10 mouse cellular contexts compared by ENCODE assay signal in the genomic region with DNA sequence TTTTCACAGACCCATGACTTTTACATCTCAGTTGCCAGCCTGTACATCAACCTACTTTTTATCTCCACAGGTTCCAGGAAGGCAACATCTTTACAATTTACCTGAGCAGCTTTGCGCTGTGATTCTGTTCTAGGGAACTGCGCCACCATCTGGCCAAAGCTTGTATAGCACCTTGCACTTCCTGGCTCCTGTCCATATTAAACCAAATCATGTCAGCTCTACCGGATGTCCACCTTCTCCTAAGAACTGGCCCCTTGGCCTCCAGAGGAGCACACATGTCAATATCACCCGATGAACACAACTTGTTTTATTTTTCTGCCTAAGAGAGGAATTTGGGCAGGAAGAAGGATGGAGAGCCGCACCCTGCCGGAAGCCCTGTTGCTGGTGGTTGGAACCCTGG. TPM values are rescaled to one million over a fixed set of nuclear protein-coding genes. Genes with fewer than 3 reads are reported as not detected.
DNase-seq lines count a peak whose midpoint lies in the region; ATAC-seq lines count a peak whose summit lies in the region.
"Had no signal": no experiment of that assay in that cellular context is flagged by ENCODE, and none has a peak within 500 bp of the region (broad histone marks: within the 10 kb centered on the region; RNA-seq: fewer than 3 reads in every experiment).

No protein-coding gene starts in this region.

- H3K4me1 ChIP-seq in liver, embryonic 12.5 days, result no peaks in the 10 kb centered on the region
- H3K4me1 ChIP-seq in embryonic facial prominence, embryonic 10.5 days, result peaks cover 11% of the 10 kb centered on the region
- peaks cover 8% of the 10 kb centered on the region; the same call in 1 of the 2 replicates for H3K4me1 ChIP-seq in limb, embryonic 10.5 days

- H3K4me3 ChIP-seq in liver, embryonic 12.5 days, result no peak overlapping the region
- no peak overlapping the region for H3K4me3 ChIP-seq in embryonic facial prominence, embryonic 10.5 days
- H3K4me3 ChIP-seq in limb, embryonic 10.5 days, result no peak overlapping the region
- H3K4me3 ChIP-seq: heart, embryonic 13.5 days had no signal

- no peaks in the 10 kb centered on the region for H3K9me3 ChIP-seq in liver, embryonic 12.5 days (replicated peaks)
- no peaks in the 10 kb centered on the region for H3K9me3 ChIP-seq in embryonic facial prominence, embryonic 10.5 days
- H3K9me3 ChIP-seq in limb, embryonic 10.5 days (replicated peaks), result no peaks in the 10 kb centered on the region
- H3K9me3 ChIP-seq: heart, embryonic 13.5 days had no signal

- H3K4me2 ChIP-seq in liver, embryonic 12.5 days, result no peak overlapping the region
- H3K4me2 ChIP-seq: heart, embryonic 13.5 days had no signal

- no peak overlapping the region for H3K9ac ChIP-seq in liver, embryonic 12.5 days
- H3K9ac ChIP-seq: heart, embryonic 13.5 days had no signal

- no peak for ATAC-seq in cerebellum, adult (ENCODE audit: insufficient number of reproducible peaks, low FRiP score, low TSS enrichment)
- no peak for ATAC-seq in liver, embryonic 12.5 days

- 44% methylated on average over 6 of the region's 6 CpGs for WGBS in liver, embryonic 12.5 days (ENCODE audit: insufficient replicate concordance)
- WGBS in embryonic facial prominence, embryonic 10.5 days, result 38% methylated on average over 6 of the region's 6 CpGs
- WGBS in limb, embryonic 10.5 days, result 35% methylated on average over 6 of the region's 6 CpGs

- H3K36me3 ChIP-seq in liver, embryonic 12.5 days, result peaks cover 6% of the 10 kb centered on the region; the same call in 1 of the 2 replicates
- peaks cover 10% of the 10 kb centered on the region; the same call in 1 of the 2 replicates for H3K36me3 ChIP-seq in embryonic facial prominence, embryonic 10.5 days (replicated peaks)
- peaks cover 22% of the 10 kb centered on the region for H3K36me3 ChIP-seq in limb, embryonic 10.5 days

- H3K27ac ChIP-seq in liver, embryonic 12.5 days, result no peak overlapping the region
- H3K27ac ChIP-seq in embryonic facial prominence, embryonic 10.5 days (replicated peaks), result no peak overlapping the region
- H3K27ac ChIP-seq in limb, embryonic 10.5 days, result no peak overlapping the region
- H3K27ac ChIP-seq: heart, embryonic 13.5 days; macrophage had no signal

- DNase-seq in cerebellum, adult 11 months, result peak; percentile 78
- peak; percentile 65 for DNase-seq in liver
- peak; percentile 77 for DNase-seq in adrenal gland, postnatal 14 days
- peak; percentile 72 for DNase-seq in embryonic facial prominence, embryonic 10.5 days (ENCODE audit: low spot score)
- DNase-seq in limb, embryonic 10.5 days (ENCODE audit: low spot score), result peak; percentile 78
- DNase-seq in skeletal muscle tissue, adult 2 months (ENCODE audit: low read depth, low spot score), result peak; percentile 52

- peaks cover 10% of the 10 kb centered on the region for H3K27me3 ChIP-seq in liver, embryonic 12.5 days (replicated peaks)
- H3K27me3 ChIP-seq in embryonic facial prominence, embryonic 10.5 days (replicated peaks; ENCODE audit: low read depth, poor library complexity, severe bottlenecking), result peaks cover 25% of the 10 kb centered on the region
- peaks cover 16% of the 10 kb centered on the region for H3K27me3 ChIP-seq in limb, embryonic 10.5 days (ENCODE audit: low read depth, poor library complexity, severe bottlenecking)
- H3K27me3 ChIP-seq: heart, embryonic 13.5 days had no signal

RNA-seq across cellular contexts. Expression of gene Man2a2, which starts 6.3 kb away (rescaled TPM):
- 5.8 and 6.5 TPM in 2 replicates for polyA plus RNA-seq in liver, embryonic 12.5 days (2016; fragmentation: Nextera tagmentation; extraction: Ambion mirVana)
- total RNA-seq in adrenal gland, postnatal 14 days (2021), result 61.4 and 82.8 TPM in 2 replicates
- polyA plus RNA-seq in embryonic facial prominence, embryonic 10.5 days (2016; fragmentation: Nextera tagmentation; extraction: Ambion mirVana), result 20.2 and 21.0 TPM in 2 replicates
- 19.7 and 23.1 TPM in 2 replicates for polyA plus RNA-seq in limb, embryonic 10.5 days (2016; fragmentation: Nextera tagmentation; extraction: Ambion mirVana)

RNA-seq across cellular contexts. Expression of gene Fes, which starts 10.3 kb away (rescaled TPM):
- 10.3 and 11.4 TPM in 2 replicates for polyA plus RNA-seq in liver, embryonic 12.5 days (2016; fragmentation: Nextera tagmentation; extraction: Ambion mirVana)
- 12.8 and 13.0 TPM in 2 replicates for total RNA-seq in adrenal gland, postnatal 14 days (2021)
- polyA plus RNA-seq in embryonic facial prominence, embryonic 10.5 days (2016; fragmentation: Nextera tagmentation; extraction: Ambion mirVana), result 8.2 and 8.4 TPM in 2 replicates
- 7.6 and 13.2 TPM in 2 replicates for polyA plus RNA-seq in limb, embryonic 10.5 days (2016; fragmentation: Nextera tagmentation; extraction: Ambion mirVana)

RNA-seq across cellular contexts. Expression of gene Furin, which starts 27.8 kb away (rescaled TPM):
- polyA plus RNA-seq in liver, embryonic 12.5 days (2016; fragmentation: Nextera tagmentation; extraction: Ambion mirVana), result 5.6 and 5.9 TPM in 2 replicates
- total RNA-seq in adrenal gland, postnatal 14 days (2021), result 138 and 140 TPM in 2 replicates
- polyA plus RNA-seq in embryonic facial prominence, embryonic 10.5 days (2016; fragmentation: Nextera tagmentation; extraction: Ambion mirVana), result 6.0 and 6.3 TPM in 2 replicates
- polyA plus RNA-seq in limb, embryonic 10.5 days (2016; fragmentation: Nextera tagmentation; extraction: Ambion mirVana), result 8.8 and 9.4 TPM in 2 replicates

RNA-seq across cellular contexts. Expression of gene Hddc3, which starts 34.6 kb away (rescaled TPM):
- 5.1 and 6.8 TPM in 2 replicates for polyA plus RNA-seq in liver, embryonic 12.5 days (2016; fragmentation: Nextera tagmentation; extraction: Ambion mirVana)
- 35.1 and 44.2 TPM in 2 replicates for total RNA-seq in adrenal gland, postnatal 14 days (2021)
- 23.3 and 30.3 TPM in 2 replicates for polyA plus RNA-seq in embryonic facial prominence, embryonic 10.5 days (2016; fragmentation: Nextera tagmentation; extraction: Ambion mirVana)
- polyA plus RNA-seq in limb, embryonic 10.5 days (2016; fragmentation: Nextera tagmentation; extraction: Ambion mirVana), result 21.0 and 25.6 TPM in 2 replicates

RNA-seq across cellular contexts. Expression of gene Unc45a, which starts 36.7 kb away (rescaled TPM):
- polyA plus RNA-seq in liver, embryonic 12.5 days (2016; fragmentation: Nextera tagmentation; extraction: Ambion mirVana), result 17.1 and 17.3 TPM in 2 replicates
- total RNA-seq in adrenal gland, postnatal 14 days (2021), result 52.5 and 59.0 TPM in 2 replicates
- 51.3 and 53.3 TPM in 2 replicates for polyA plus RNA-seq in embryonic facial prominence, embryonic 10.5 days (2016; fragmentation: Nextera tagmentation; extraction: Ambion mirVana)
- polyA plus RNA-seq in limb, embryonic 10.5 days (2016; fragmentation: Nextera tagmentation; extraction: Ambion mirVana), result 51.8 and 53.3 TPM in 2 replicates
